Mouse (Mus musculus) ES-E14 (cell line): ENCODE measurements around the gene Commd2. TPM values are rescaled to one million over a fixed set of nuclear protein-coding genes. Genes with fewer than 3 reads are reported as not detected.
A peak's percentile ranks its signal among the peaks of the same experiment; 100 is the strongest.

Experiments used
- DNase-seq: peaks from one replicate; pipeline ENCODE4 v3.0.0-alpha.2; 2013; ENCODE audit warnings: low read depth, low spot score
- H3K27ac ChIP-seq: 2 replicates; pipeline ENCODE4 v1.5.1; 2012; ENCODE audit warnings: low read depth, mild to moderate bottlenecking, low read length, moderate library complexity, mixed read lengths; ENCODE audit not compliant: poor library complexity, insufficient read depth, severe bottlenecking
- H3K36me3 ChIP-seq: 2 replicates; pipeline ENCODE4 v1.6.1; 2012; ENCODE audit warnings: mild to moderate bottlenecking, low read length, moderate library complexity, mixed read lengths; ENCODE audit not compliant: control insufficient read depth, poor library complexity, insufficient read depth, severe bottlenecking
- H3K4me1 ChIP-seq, 2 experiments: fragments of 150-350 bp in 1 of 2; sonication (generic) in 1 of 2; 2 replicates each; pipeline ENCODE4 v1.6.1; 2012; ENCODE audit warnings: low read length in 2 of 2, mild to moderate bottlenecking in 1 of 2, mixed read lengths in 1 of 2; ENCODE audit not compliant: control insufficient read depth in 2 of 2, insufficient read depth in 2 of 2, poor library complexity in 1 of 2
- H3K4me3 ChIP-seq, 2 experiments: fragments of 150-350 bp in 1 of 2; sonication (generic) in 1 of 2; 2 replicates each; pipeline ENCODE4 v1.5.1; 2012; ENCODE audit warnings: low read length in 2 of 2, low read depth in 1 of 2, mild to moderate bottlenecking in 1 of 2, mixed read lengths in 1 of 2; ENCODE audit not compliant: insufficient read depth in 1 of 2, poor library complexity in 1 of 2, severe bottlenecking in 1 of 2
- H3K9ac ChIP-seq: 2 replicates; pipeline ENCODE4 v1.6.1; 2012; ENCODE audit warnings: low read depth, mild to moderate bottlenecking, low read length, mixed read lengths; ENCODE audit not compliant: poor library complexity, insufficient read depth, severe bottlenecking
- H3K9me3 ChIP-seq: fragments of 150-350 bp; sonication (generic); 2 replicates; pipeline ENCODE4 v1.6.1; 2012; ENCODE audit warnings: low read depth, mild to moderate bottlenecking, low read length; ENCODE audit not compliant: control insufficient read depth, insufficient read depth
- CHD2 ChIP-seq: IDR thresholded peaks from 2 replicates; pipeline ENCODE4 v1.6.1; 2014; ENCODE audit warnings: mild to moderate bottlenecking, low read depth, low read length, inconsistent platforms
- HCFC1 ChIP-seq: IDR thresholded peaks from 2 replicates; pipeline ENCODE4 v1.6.1; 2012; ENCODE audit warnings: low read length, inconsistent platforms, borderline replicate concordance; ENCODE audit not compliant: insufficient read depth
- MAFK ChIP-seq: IDR thresholded peaks from 2 replicates; pipeline ENCODE4 v1.6.1; 2014; ENCODE audit warnings: mild to moderate bottlenecking, low read depth, low read length, inconsistent platforms; ENCODE audit not compliant: insufficient read depth
- ZC3H11A ChIP-seq: IDR thresholded peaks from 2 replicates; pipeline ENCODE4 v1.6.1; 2012; ENCODE audit warnings: low read depth, mild to moderate bottlenecking, inconsistent platforms, low read length, borderline replicate concordance
- ZNF384 ChIP-seq: IDR thresholded peaks from 2 replicates; pipeline ENCODE4 v1.6.1; 2012; ENCODE audit warnings: low read depth, low read length, inconsistent platforms
- in situ Hi-C, 2 experiments: fragments of 600-800 bp; cut with MboI; formaldehyde crosslinking; loops; one replicate each; pipeline ENCODE4 v1.15.1; 2025; ENCODE audit warnings: low sequenced_read_pairs in 2 of 2, inconsistent platforms in 1 of 2; ENCODE audit not compliant: unreplicated experiment in 2 of 2
- total RNA-seq: library from RNA; depleted of rRNA; stranded (reverse); fragments of 300-350 nt; gene quantifications from 2 replicates; pipeline ENCODE4 v1.2.3, GENCODE M21; 2012

The Commd2 gene
- total RNA-seq, 1 experiment = 38.2 TPM

GRCm38 (mm10) chr3:57634763-57635487 lies 16.6 kb downstream of the Commd2 start:
- H3K36me3 ChIP-seq = no peaks in the 10 kb centered on the region
- in situ Hi-C loops = loop anchor here in 1 of 2 experiments (25.0 kb wide), 1 partner anchor 373 kb away; no protein-coding TSS in a partner anchor
- TF ChIP-seq HCFC1 = no peak

GRCm38 (mm10) chr3:57626954-57627513 lies 24.5 kb downstream of the Commd2 start:
- Histone ChIP-seq H3K9ac (no peak overlapping the region), H3K9me3 (no peaks in the 10 kb centered on the region), H3K4me1 (no peaks in the 10 kb centered on the region), H3K27ac (no peak overlapping the region), H3K4me3 (no peak overlapping the region), H3K36me3 (no peaks in the 10 kb centered on the region)
- TF ChIP-seq ZC3H11A = no peak
- TF ChIP-seq HCFC1 = no peak
- no peak for TF ChIP-seq CHD2
- TF ChIP-seq ZNF384 = no peak
- TF ChIP-seq MAFK = no peak
- DNase-seq = no peak
- in situ Hi-C loops = loop anchor here (5.0 to 25.0 kb wide), 3 partner anchors 155 to 365 kb away; no protein-coding TSS in a partner anchor

More at GRCm38 (mm10) chr3:57634763-57635487, 16.6 kb downstream of the Commd2 start:
- Histone ChIP-seq H3K4me1 (no peaks in the 10 kb centered on the region), H3K9ac (no peak overlapping the region), H3K4me3 (no peak overlapping the region), H3K9me3 (no peaks in the 10 kb centered on the region), H3K27ac (no peak overlapping the region)
- DNase-seq = no peak

GRCm38 (mm10) chr3:57625275-57625997 lies 26.1 kb downstream of the Commd2 start:
- H3K4me1 ChIP-seq = no peaks in the 10 kb centered on the region
- TF ChIP-seq HCFC1 (no peak), ZC3H11A (peak; percentile 73; the same call in 1 of the 2 replicates)
- H3K36me3 ChIP-seq = no peaks in the 10 kb centered on the region
- no peaks in the 10 kb centered on the region for H3K9me3 ChIP-seq
- DNase-seq = peak; percentile 82
- H3K4me3 ChIP-seq = peak overlapping the region in 1 of 2 experiments; percentile 3; a peak in 1 of 4 replicates
- in situ Hi-C loops = loop anchor here (5.0 to 25.0 kb wide), 3 partner anchors 153 to 363 kb away; no protein-coding TSS in a partner anchor
- no peak overlapping the region for H3K27ac ChIP-seq
- H3K9ac ChIP-seq = no peak overlapping the region

GRCm38 (mm10) chr3:57619718-57620117 lies 31.8 kb downstream of the Commd2 start:
- no peak overlapping the region for H3K9ac ChIP-seq
- TF ChIP-seq ZNF384 (no peak), HCFC1 (no peak), CHD2 (no peak), MAFK (no peak), ZC3H11A (no peak)
- in situ Hi-C loops = loop anchor here in 1 of 2 experiments (10.0 kb wide), 1 partner anchor 155 kb away; no protein-coding TSS in a partner anchor
- no peaks in the 10 kb centered on the region for H3K36me3 ChIP-seq
- H3K27ac ChIP-seq = no peak overlapping the region
- H3K4me1 ChIP-seq = no peaks in the 10 kb centered on the region
- DNase-seq = no peak
- no peak overlapping the region for H3K4me3 ChIP-seq
- H3K9me3 ChIP-seq = no peaks in the 10 kb centered on the region
